7 mouse cellular contexts compared by ENCODE assay signal in genomic region chr4:59783685-59784279, GRCm38 (mm10). TPM values are rescaled to one million over a fixed set of nuclear protein-coding genes. Genes with fewer than 3 reads are reported as not detected.
DNase-seq lines count a peak whose midpoint lies in the region; ATAC-seq lines count a peak whose summit lies in the region.

No protein-coding gene starts in this region.

- no peaks in the 10 kb centered on the region for H3K27me3 ChIP-seq in embryonic facial prominence, embryonic 10.5 days (replicated peaks; ENCODE audit: low read depth, poor library complexity, severe bottlenecking)
- no peaks in the 10 kb centered on the region for H3K27me3 ChIP-seq in limb, embryonic 10.5 days (ENCODE audit: low read depth, poor library complexity, severe bottlenecking)
- H3K27me3 ChIP-seq in midbrain, embryonic 13.5 days = no peaks in the 10 kb centered on the region

- no peaks in the 10 kb centered on the region for H3K9me3 ChIP-seq in embryonic facial prominence, embryonic 10.5 days
- H3K9me3 ChIP-seq in limb, embryonic 10.5 days (replicated peaks) = no peaks in the 10 kb centered on the region
- no peaks in the 10 kb centered on the region for H3K9me3 ChIP-seq in midbrain, embryonic 13.5 days

- H3K4me2 ChIP-seq in midbrain, embryonic 13.5 days (replicated peaks) = peak overlapping the region; percentile 90

- peak overlapping the region; percentile 89 for H3K9ac ChIP-seq in midbrain, embryonic 13.5 days (replicated peaks)

- 1% methylated on average over 36 of the region's 36 CpGs for WGBS in embryonic facial prominence, embryonic 10.5 days
- WGBS in limb, embryonic 10.5 days = 1% methylated on average over 36 of the region's 36 CpGs
- 1% methylated on average over 36 of the region's 36 CpGs for WGBS in midbrain, embryonic 13.5 days

- peaks cover 11% of the 10 kb centered on the region for H3K4me1 ChIP-seq in embryonic facial prominence, embryonic 10.5 days
- peaks cover 11% of the 10 kb centered on the region; the same call in 1 of the 2 replicates for H3K4me1 ChIP-seq in limb, embryonic 10.5 days
- peaks cover 13% of the 10 kb centered on the region for H3K4me1 ChIP-seq in midbrain, embryonic 13.5 days (replicated peaks)

- H3K27ac ChIP-seq in embryonic facial prominence, embryonic 10.5 days (replicated peaks) = peak overlapping the region; percentile 93
- H3K27ac ChIP-seq in limb, embryonic 10.5 days = peak overlapping the region; percentile 92
- peak overlapping the region; percentile 73 for H3K27ac ChIP-seq in midbrain, embryonic 13.5 days

- DNase-seq in adrenal gland, postnatal 10 days = peak; percentile 96
- DNase-seq in embryonic facial prominence, embryonic 10.5 days (ENCODE audit: low spot score) = peak; percentile 97
- peak; percentile 96 for DNase-seq in kidney, adult 11 months
- peak; percentile 98 for DNase-seq in limb, embryonic 10.5 days (ENCODE audit: low spot score)
- DNase-seq in spleen, adult 12 weeks (ENCODE audit: low spot score) = peak; percentile 91

- H3K36me3 ChIP-seq in embryonic facial prominence, embryonic 10.5 days (replicated peaks) = peaks cover 16% of the 10 kb centered on the region
- H3K36me3 ChIP-seq in limb, embryonic 10.5 days = peaks cover 14% of the 10 kb centered on the region
- no peaks in the 10 kb centered on the region for H3K36me3 ChIP-seq in midbrain, embryonic 13.5 days

- peak; percentile 94 for ATAC-seq in granulocyte monocyte progenitor cell, adult 5-6 weeks (replicated peaks; ENCODE audit: poor library complexity, severe bottlenecking)
- ATAC-seq in midbrain, embryonic 13.5 days = peak; percentile 97

- peak overlapping the region; percentile 95 for H3K4me3 ChIP-seq in embryonic facial prominence, embryonic 10.5 days
- H3K4me3 ChIP-seq in limb, embryonic 10.5 days = peak overlapping the region; percentile 93
- peak overlapping the region; percentile 98 for H3K4me3 ChIP-seq in midbrain, embryonic 13.5 days (replicated peaks)

RNA-seq across cellular contexts. Expression of gene Inip, which starts 17.6 kb away (rescaled TPM):
- 10 to 100 TPM; 12.6 to 18.3 TPM for total RNA-seq in adrenal gland, postnatal 10 days (2021)
- 91.2 and 92.7 TPM in 2 replicates for polyA plus RNA-seq in embryonic facial prominence, embryonic 10.5 days (2016; fragmentation: Nextera tagmentation; extraction: Ambion mirVana)
- 49.9 and 71.0 TPM in 2 replicates for total RNA-seq in granulocyte monocyte progenitor cell, adult 5-6 weeks (2014; fragmentation: Nextera tagmentation)
- total RNA-seq in granulocyte monocyte progenitor cell, adult 5-6 weeks (2017) = 55.9 and 60.1 TPM in 2 replicates
- polyA plus RNA-seq in limb, embryonic 10.5 days (2016; fragmentation: Nextera tagmentation; extraction: Ambion mirVana) = 84.8 and 88.9 TPM in 2 replicates
- 80.1 and 82.0 TPM in 2 replicates for polyA plus RNA-seq in midbrain, embryonic 13.5 days (2015; fragmentation: Nextera tagmentation; extraction: Ambion mirVana)

RNA-seq across cellular contexts. Expression of gene Snx30, which starts 21.9 kb away (rescaled TPM):
- total RNA-seq in adrenal gland, postnatal 10 days (2021) = 1 to 10 TPM; 8.0 to 8.9 TPM
- 6.4 and 7.9 TPM in 2 replicates for polyA plus RNA-seq in embryonic facial prominence, embryonic 10.5 days (2016; fragmentation: Nextera tagmentation; extraction: Ambion mirVana)
- total RNA-seq in granulocyte monocyte progenitor cell, adult 5-6 weeks (2014; fragmentation: Nextera tagmentation) = 18.8 and 23.8 TPM in 2 replicates
- total RNA-seq in granulocyte monocyte progenitor cell, adult 5-6 weeks (2017) = 21.7 and 25.8 TPM in 2 replicates
- 5.3 and 5.9 TPM in 2 replicates for polyA plus RNA-seq in limb, embryonic 10.5 days (2016; fragmentation: Nextera tagmentation; extraction: Ambion mirVana)
- polyA plus RNA-seq in midbrain, embryonic 13.5 days (2015; fragmentation: Nextera tagmentation; extraction: Ambion mirVana) = 13.7 and 14.3 TPM in 2 replicates

Comparison
In these comparisons a context has a peak if more than half of its experiments do, and no peak if none do; other contexts are left out.
1. Peak in every context shown above with its lines: DNase-seq, ATAC-seq, H3K4me3 ChIP-seq and H3K27ac ChIP-seq.